Mouse (Mus musculus): ENCODE measurements around the gene Rph3a.

DNA sequence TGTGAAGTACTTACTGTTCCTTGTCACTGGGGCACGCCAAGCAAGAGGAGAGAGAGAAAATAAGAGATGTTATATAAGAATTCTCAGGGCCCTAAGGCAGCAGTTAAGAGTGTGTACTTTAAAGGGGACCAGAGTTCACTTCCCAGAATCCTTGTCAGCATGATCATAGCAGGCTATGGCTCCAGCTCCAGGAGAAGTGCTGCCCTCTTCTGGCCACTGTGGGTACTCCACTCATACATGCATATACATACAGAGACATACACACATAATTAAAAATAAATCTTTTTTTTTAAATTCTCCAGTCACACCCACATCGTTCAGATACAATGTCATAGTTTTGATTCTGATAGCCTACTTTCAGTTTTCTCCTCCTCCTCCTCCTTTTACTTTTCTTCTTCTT lies 29.8 kb downstream of the Rph3a start:
- no peak for TF ChIP-seq CTCF (IDR thresholded peaks at IDR 0.05; ENCODE audit: low read depth, low read length)
- TF ChIP-seq GATA1 (IDR thresholded peaks at IDR 0.05; ENCODE audit: borderline replicate concordance, low read length) = no peak
- no peak for TF ChIP-seq TAL1 (conservative IDR thresholded peaks at IDR 0.05; ENCODE audit: low read depth, low read length)

Measured in G1E (cell line).